ENCODE assay signal across 8 mouse cellular contexts in the genomic region with DNA sequence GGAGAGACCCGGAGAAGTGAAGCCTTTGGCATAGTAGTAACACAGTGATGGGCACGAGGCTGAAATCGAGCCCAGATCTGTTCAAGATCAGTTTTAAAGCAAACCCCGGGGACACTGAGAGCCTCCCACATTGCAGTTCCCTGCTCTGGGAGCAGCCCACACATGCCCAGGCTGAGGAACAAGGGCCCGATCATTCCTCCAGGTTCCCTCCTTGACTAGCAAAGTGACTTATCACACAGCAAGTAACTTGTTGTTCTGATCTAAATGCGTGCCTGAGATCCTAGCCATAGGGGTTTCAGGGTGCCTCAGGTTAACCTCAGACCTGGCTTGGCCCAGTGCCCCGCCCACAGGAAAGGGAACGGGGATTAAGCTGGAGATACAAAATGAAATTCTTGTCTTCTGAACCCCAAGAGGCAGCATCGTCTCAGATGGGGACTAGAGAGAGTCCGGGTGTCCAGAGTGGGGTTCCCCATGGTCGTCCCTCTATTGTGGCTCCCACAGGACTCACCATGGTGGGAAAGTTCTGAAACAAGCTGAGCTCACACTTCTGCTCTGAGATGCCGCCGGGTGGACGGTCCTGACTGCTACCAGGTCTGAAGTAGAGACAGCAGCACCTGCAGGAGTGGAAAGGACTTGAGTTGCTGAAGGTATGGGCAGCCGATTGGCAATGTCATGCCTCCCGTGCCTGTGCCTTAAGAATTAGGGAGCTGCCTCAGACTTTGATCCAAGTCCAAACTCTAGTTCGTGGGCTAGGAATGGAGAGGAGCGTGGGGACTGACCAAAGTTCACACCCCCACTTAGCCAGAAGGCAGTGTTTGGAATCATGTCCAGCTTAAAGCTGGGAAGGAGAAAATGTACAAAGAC. TPM values are rescaled to one million over a fixed set of nuclear protein-coding genes. Genes with fewer than 3 reads are reported as not detected.
DNase-seq lines count a peak whose midpoint lies in the region; ATAC-seq and TF ChIP-seq lines count a peak whose summit lies in the region.

No protein-coding gene starts in this region.

- H3K9ac ChIP-seq in limb, embryonic 12.5 days (replicated peaks), result peak overlapping the region; percentile 77

- peak; percentile 91 for DNase-seq in heart, adult 11 months
- DNase-seq in heart, adult 8-10 months (ENCODE audit: low spot score), result no peak
- no peak for DNase-seq in G1E (ENCODE audit: low spot score)
- peak; percentile 6 to 9 for DNase-seq in heart, postnatal 10 days
- peak; percentile 76 for DNase-seq in testis, postnatal 14 days (ENCODE audit: low spot score)
- no peak for DNase-seq in layer of hippocampus, adult 8-10 months (ENCODE audit: low spot score in 2 of 2)
- no peak for DNase-seq in spleen, adult 18-20 months

- no peak overlapping the region; the same call in 1 of the 2 replicates for H3K4me2 ChIP-seq in limb, embryonic 12.5 days

- no peak for TF ChIP-seq CTCF in G1E (IDR thresholded peaks at IDR 0.05; ENCODE audit: low read depth, low read length)

- no peaks in the 10 kb centered on the region for H3K27me3 ChIP-seq in G1E (ENCODE audit: insufficient read depth, low read length)
- no peaks in the 10 kb centered on the region for H3K27me3 ChIP-seq in limb, embryonic 12.5 days

- H3K9me3 ChIP-seq in G1E (replicated peaks), result no peaks in the 10 kb centered on the region
- no peaks in the 10 kb centered on the region for H3K9me3 ChIP-seq in limb, embryonic 12.5 days

- ATAC-seq in G1E (ENCODE audit: extremely low read depth, insufficient number of reproducible peaks, low FRiP score, poor library complexity, severe bottlenecking), result no peak
- no peak for ATAC-seq in limb, embryonic 12.5 days (ENCODE audit: insufficient number of reproducible peaks, insufficient read depth, low FRiP score, low TSS enrichment, low read depth)

- intact Hi-C loops in heart, postnatal 10 days (cut with DNase I), result loop anchor here (1.0 kb wide), 1 partner anchor 27 kb away; the partner anchor contains the start of genes Cyb561a3 and Tmem138

- WGBS in limb, embryonic 12.5 days, result 86% methylated on average over 18 of the region's 18 CpGs

- H3K36me3 ChIP-seq in G1E (replicated peaks), result peaks cover 52% of the 10 kb centered on the region
- H3K36me3 ChIP-seq in limb, embryonic 12.5 days, result peaks cover 36% of the 10 kb centered on the region

- peaks cover 55% of the 10 kb centered on the region for H3K4me1 ChIP-seq in G1E (ENCODE audit: insufficient read depth, low read depth, low read length)
- peaks cover 28% of the 10 kb centered on the region for H3K4me1 ChIP-seq in limb, embryonic 12.5 days (replicated peaks)

- H3K27ac ChIP-seq in limb, embryonic 12.5 days, result peak overlapping the region; percentile 94; the same call in 1 of the 2 replicates

- H3K4me3 ChIP-seq in G1E (ENCODE audit: low read depth, low read length), result peak overlapping the region; percentile 36; the same call in 1 of the 2 replicates
- no peak overlapping the region for H3K4me3 ChIP-seq in limb, embryonic 12.5 days (replicated peaks)

RNA-seq across cellular contexts. Expression of gene Ddb1, which starts 1.2 kb away (rescaled TPM):
- total RNA-seq in heart, adult 8-10 months (2022), result 100 to 1,000 TPM; 132 to 146 (median 139) TPM
- total RNA-seq in G1E (2014; fragmentation: Nextera tagmentation) (334 and 389 TPM in 2 replicates), G1E (2017) (516 and 542 TPM in 2 replicates)
- 29.5 and 30.8 TPM in 2 replicates for polyA plus RNA-seq in G1E (2012)
- total RNA-seq in heart, postnatal 10 days (2021), result 100 to 1,000 TPM; 216 to 231 TPM
- polyA plus RNA-seq in limb, embryonic 12.5 days (2016; fragmentation: Nextera tagmentation; extraction: Ambion mirVana), result 467 and 486 TPM in 2 replicates
- 100 to 1,000 TPM; 191 to 201 (median 197) TPM for total RNA-seq in layer of hippocampus, adult 8-10 months (2022)

RNA-seq across cellular contexts. Expression of gene Tkfc, which starts 1.6 kb away (rescaled TPM):
- total RNA-seq in heart, adult 8-10 months (2022), result 10 to 100 TPM in 2 of 4 experiments, 1 to 10 TPM in 2; 9.4 to 11.3 (median 10.2) TPM
- 10.9 and 11.7 TPM in 2 replicates for total RNA-seq in G1E (2014; fragmentation: Nextera tagmentation)
- 6.7 and 6.8 TPM in 2 replicates for total RNA-seq in G1E (2017)
- polyA plus RNA-seq in G1E (2012), result 2.7 and 4.6 TPM in 2 replicates
- total RNA-seq in heart, postnatal 10 days (2021), result 10 to 100 TPM; 10.3 to 11.1 TPM
- polyA plus RNA-seq in limb, embryonic 12.5 days (2016; fragmentation: Nextera tagmentation; extraction: Ambion mirVana), result 17.4 and 18.2 TPM in 2 replicates
- 10 to 100 TPM; 15.3 to 21.4 (median 19.9) TPM for total RNA-seq in layer of hippocampus, adult 8-10 months (2022)

RNA-seq across cellular contexts. Expression of gene Tmem138, which starts 26.7 kb away (rescaled TPM):
- total RNA-seq in heart, adult 8-10 months (2022), result 1 to 10 TPM; 1.6 to 4.0 (median 2.3) TPM
- total RNA-seq in G1E (2014; fragmentation: Nextera tagmentation), result 50.1 and 61.6 TPM in 2 replicates
- total RNA-seq in G1E (2017), result 9.7 and 13.5 TPM in 2 replicates
- 4.6 and 5.0 TPM in 2 replicates for polyA plus RNA-seq in G1E (2012)
- total RNA-seq in heart, postnatal 10 days (2021), result 1 to 10 TPM; 4.3 to 4.8 TPM
- polyA plus RNA-seq in limb, embryonic 12.5 days (2016; fragmentation: Nextera tagmentation; extraction: Ambion mirVana), result 38.9 and 43.3 TPM in 2 replicates
- total RNA-seq in layer of hippocampus, adult 8-10 months (2022), result 10 to 100 TPM; 12.8 to 19.3 (median 15.4) TPM

RNA-seq across cellular contexts. Expression of gene Cyb561a3, which starts 26.9 kb away (rescaled TPM):
- total RNA-seq in heart, adult 8-10 months (2022), result 10 to 100 TPM; 11.1 to 12.9 (median 12.0) TPM
- 23.1 and 23.5 TPM in 2 replicates for total RNA-seq in G1E (2014; fragmentation: Nextera tagmentation)
- total RNA-seq in G1E (2017), result 18.0 and 22.5 TPM in 2 replicates
- 6.3 and 8.2 TPM in 2 replicates for polyA plus RNA-seq in G1E (2012)
- total RNA-seq in heart, postnatal 10 days (2021), result 10 to 100 TPM; 11.5 to 11.8 TPM
- 17.0 and 18.0 TPM in 2 replicates for polyA plus RNA-seq in limb, embryonic 12.5 days (2016; fragmentation: Nextera tagmentation; extraction: Ambion mirVana)
- total RNA-seq in layer of hippocampus, adult 8-10 months (2022), result 10 to 100 TPM in 3 of 4 experiments, 1 to 10 TPM in 1; 9.8 to 15.8 (median 12.8) TPM

RNA-seq across cellular contexts. Expression of gene Vwce, which starts 30.1 kb away (rescaled TPM):
- not detected for total RNA-seq in heart, adult 8-10 months (2022)
- total RNA-seq in G1E (2014; fragmentation: Nextera tagmentation) (1.2 and 1.4 TPM in 2 replicates), G1E (2017) (0.06 and 0.16 TPM in 2 replicates)
- polyA plus RNA-seq in G1E (2012), result 0.24 and 0.32 TPM in 2 replicates
- under 1 TPM; 0.26 to 0.27 TPM for total RNA-seq in heart, postnatal 10 days (2021)
- 2.9 and 3.5 TPM in 2 replicates for polyA plus RNA-seq in limb, embryonic 12.5 days (2016; fragmentation: Nextera tagmentation; extraction: Ambion mirVana)
- total RNA-seq in layer of hippocampus, adult 8-10 months (2022), result under 1 TPM; 0.64 to 0.96 (median 0.86) TPM

Comparison
In these comparisons a context has a peak if more than half of its experiments do, and no peak if none do; other contexts are left out.
1. DNase-seq: peak in heart, adult 11 months (single experiment), heart, postnatal 10 days (2 of 2) and testis, postnatal 14 days (single experiment); none in heart, adult 8-10 months (single experiment), G1E (single experiment), layer of hippocampus, adult 8-10 months (0 of 2) and spleen, adult 18-20 months (0 of 2).